Mouse (Mus musculus): ENCODE measurements at regions not wholly inside any gene's neighbourhood (a gene's known extent, or its start where the extent isn't known, plus 50 kb on each side); places are given as distances from the start of the nearest gene placed in this dataset.
A peak's percentile ranks its signal among the peaks of the same experiment; 100 is the strongest.

GRCm38 (mm10) chr16:24221992-24222391, 171.3 kb upstream of the Lpp start:
- intact Hi-C loops (cut with DNase I): no loop called here
- no peak for DNase-seq (ENCODE audit: extremely low spot score in 1 of 2, low spot score in 2 of 2)

- no peak for DNase-seq (ENCODE audit: extremely low spot score in 1 of 2, low spot score in 2 of 2)
- intact Hi-C loops (cut with DNase I): no loop called here
Observed at GRCm38 (mm10) chr16:24220613-24221012, 172.7 kb upstream of the Lpp start.

GRCm38 (mm10) chr16:24219691-24220090, 173.6 kb upstream of the Lpp start:
- no peak for DNase-seq (ENCODE audit: extremely low spot score in 1 of 2, low spot score in 2 of 2)
- intact Hi-C loops (cut with DNase I): no loop called here

GRCm38 (mm10) chr16:24218850-24219185, 174.5 kb upstream of the Lpp start:
- intact Hi-C loops (cut with DNase I): no loop called here
- no peak for DNase-seq (ENCODE audit: extremely low spot score in 1 of 2, low spot score in 2 of 2)

GRCm38 (mm10) chr16:24218162-24218849, 175.0 kb upstream of the Lpp start:
- peak; percentile 9 to 44 for DNase-seq (ENCODE audit: extremely low spot score in 1 of 2, low spot score in 2 of 2)
- intact Hi-C loops (cut with DNase I): no loop called here

GRCm38 (mm10) chr16:24216828-24217227, 176.5 kb upstream of the Lpp start:
- no peak for DNase-seq (ENCODE audit: extremely low spot score in 1 of 2, low spot score in 2 of 2)
- intact Hi-C loops (cut with DNase I): no loop called here

DNA sequence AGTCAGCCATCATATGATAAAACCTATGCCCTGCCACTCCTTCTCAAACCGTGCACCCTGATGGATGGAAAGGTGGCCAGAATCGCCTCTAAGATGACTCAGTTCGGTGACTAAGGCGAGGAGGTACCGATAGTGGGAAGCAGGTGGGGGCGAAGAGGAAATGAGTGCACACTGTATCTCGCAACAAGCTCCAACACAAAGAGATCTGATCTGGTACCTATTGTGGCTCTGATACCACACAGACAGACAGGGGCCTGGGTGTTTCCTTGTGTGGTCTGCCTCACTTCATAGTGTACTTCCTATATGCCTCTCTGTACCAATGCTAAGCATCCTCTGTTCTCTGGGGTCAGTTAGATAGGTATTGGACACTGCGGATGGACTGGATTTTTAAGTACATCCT, 178.0 kb upstream of the Lpp start:
- no peak for DNase-seq (ENCODE audit: extremely low spot score in 1 of 2, low spot score in 2 of 2)
- intact Hi-C loops (cut with DNase I): no loop called here

GRCm38 (mm10) chr16:24213577-24213976, 179.7 kb upstream of the Lpp start:
- DNase-seq (ENCODE audit: extremely low spot score in 1 of 2, low spot score in 2 of 2): no peak
- intact Hi-C loops (cut with DNase I): no loop called here

- intact Hi-C loops (cut with DNase I): no loop called here
- no peak for DNase-seq (ENCODE audit: extremely low spot score in 1 of 2, low spot score in 2 of 2)
Observed at GRCm38 (mm10) chr16:24212702-24213101, 180.6 kb upstream of the Lpp start.

DNA sequence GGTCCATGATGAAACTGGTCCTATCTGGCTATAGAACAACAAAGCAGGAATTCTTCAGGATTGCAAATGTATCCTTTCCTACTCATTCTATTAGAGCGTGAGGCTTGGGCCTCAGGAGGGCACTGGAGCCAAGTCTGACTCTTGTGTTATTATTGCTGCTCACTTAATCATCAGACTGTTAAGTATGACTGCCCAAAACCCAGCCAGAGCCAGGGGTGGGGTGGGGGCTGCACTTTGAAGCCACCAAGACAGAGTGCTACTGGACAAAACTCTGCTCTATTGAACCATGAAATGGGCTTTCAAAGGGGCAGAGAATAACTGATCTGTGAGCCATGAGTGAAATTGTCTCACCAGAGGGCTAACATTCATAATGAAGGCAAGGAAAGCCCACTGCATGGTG, 181.7 kb upstream of the Lpp start:
- no peak for DNase-seq (ENCODE audit: extremely low spot score in 1 of 2, low spot score in 2 of 2)
- intact Hi-C loops (cut with DNase I): no loop called here

GRCm38 (mm10) chr16:24208876-24209275, 184.4 kb upstream of the Lpp start:
- intact Hi-C loops (cut with DNase I): no loop called here
- no peak for DNase-seq (ENCODE audit: extremely low spot score in 1 of 2, low spot score in 2 of 2)

- intact Hi-C loops (cut with DNase I): no loop called here
- DNase-seq (ENCODE audit: extremely low spot score in 1 of 2, low spot score in 2 of 2): no peak
Observed at GRCm38 (mm10) chr16:24208118-24208517, 185.2 kb upstream of the Lpp start.

- intact Hi-C loops (cut with DNase I): no loop called here
- DNase-seq (ENCODE audit: extremely low spot score in 1 of 2, low spot score in 2 of 2): no peak
Observed at GRCm38 (mm10) chr16:24207056-24207455, 186.3 kb upstream of the Lpp start.

GRCm38 (mm10) chr16:24206461-24206861, 186.8 kb upstream of the Lpp start:
- no peak for DNase-seq (ENCODE audit: extremely low spot score in 1 of 2, low spot score in 2 of 2)
- intact Hi-C loops (cut with DNase I): no loop called here

GRCm38 (mm10) chr16:24205594-24205993, 187.7 kb upstream of the Lpp start:
- no peak for DNase-seq (ENCODE audit: extremely low spot score in 1 of 2, low spot score in 2 of 2)
- intact Hi-C loops (cut with DNase I): no loop called here

- intact Hi-C loops (cut with DNase I): no loop called here
- DNase-seq (ENCODE audit: extremely low spot score in 1 of 2, low spot score in 2 of 2): no peak
Observed at GRCm38 (mm10) chr16:24204064-24204730, 189.1 kb upstream of the Lpp start.

DNA sequence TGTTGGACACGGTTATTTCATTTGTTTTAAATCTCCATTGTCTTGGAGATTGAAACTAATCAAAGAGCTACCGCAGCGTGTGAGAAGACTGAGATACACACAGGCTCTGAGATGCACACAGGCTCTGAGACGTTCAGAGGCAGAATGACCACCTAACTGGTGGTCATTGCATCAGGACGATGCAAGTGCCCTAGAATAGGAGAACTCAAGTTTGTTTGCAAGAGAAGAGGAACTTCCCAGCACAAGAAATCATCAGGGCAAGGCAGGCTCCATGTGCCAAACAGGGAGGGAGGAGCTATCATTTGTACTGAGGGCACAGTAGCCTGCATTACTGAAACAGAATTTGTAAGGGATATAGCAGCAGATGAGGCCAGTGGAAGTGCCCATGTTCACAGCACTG, 190.7 kb upstream of the Lpp start:
- intact Hi-C loops (cut with DNase I): no loop called here

GRCm38 (mm10) chr16:24201455-24201854, 191.9 kb upstream of the Lpp start:
- DNase-seq (ENCODE audit: extremely low spot score in 1 of 2, low spot score in 2 of 2): no peak
- intact Hi-C loops (cut with DNase I): no loop called here

More for the DNA sequence above, 190.7 kb upstream of the Lpp start:
- no peak for DNase-seq (ENCODE audit: extremely low spot score in 1 of 2, low spot score in 2 of 2)

GRCm38 (mm10) chr16:24200200-24200599, 193.1 kb upstream of the Lpp start:
- intact Hi-C loops (cut with DNase I): no loop called here
- no peak for DNase-seq (ENCODE audit: extremely low spot score in 1 of 2, low spot score in 2 of 2)

DNA sequence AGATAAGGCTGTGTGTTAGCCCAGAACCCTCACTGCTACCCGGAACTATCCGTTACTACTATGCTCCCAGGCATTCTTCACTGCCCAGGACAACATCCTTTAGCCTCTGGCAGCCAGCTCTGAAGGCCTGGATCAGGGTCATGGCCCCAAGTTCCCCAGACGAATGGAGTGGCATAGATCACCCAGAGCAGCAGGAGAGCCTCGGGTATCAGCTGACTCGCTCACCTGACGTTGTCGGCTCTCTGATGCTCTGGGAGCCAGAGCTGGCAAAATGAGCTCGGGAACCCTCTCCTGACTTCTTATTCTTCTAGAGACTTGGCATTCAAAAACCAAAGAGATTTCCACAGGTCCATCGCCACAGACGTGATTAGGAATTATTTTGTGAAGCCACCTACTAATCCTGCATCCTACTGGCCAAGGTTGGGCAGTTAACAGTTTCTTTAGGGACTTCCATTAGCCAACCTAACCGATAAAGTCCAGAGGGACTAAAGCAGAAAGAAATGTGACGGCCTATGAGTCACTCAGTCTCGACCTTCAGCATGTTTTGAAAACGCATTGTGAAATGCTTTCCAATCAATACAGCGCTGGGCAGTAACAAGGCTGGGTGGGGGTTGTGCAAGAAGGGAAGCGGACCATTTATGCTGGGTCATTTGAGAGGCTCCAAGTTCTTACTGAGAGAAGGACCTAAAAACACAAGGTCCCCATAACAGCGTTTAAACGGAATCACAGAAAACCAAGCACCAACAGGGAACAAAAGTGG, 193.7 kb upstream of the Lpp start:
- intact Hi-C loops (cut with DNase I): no loop called here
- DNase-seq (ENCODE audit: extremely low spot score in 1 of 2, low spot score in 2 of 2): no peak

Measured in left cerebral cortex, postnatal 10 days (tissue).